Mouse (Mus musculus): Measurements from ENCODE around the gene Gm10985. TPM values are rescaled to one million over a fixed set of nuclear protein-coding genes. Genes with fewer than 3 reads are reported as not detected.

The Gm10985 gene
- polyA plus RNA-seq (2012) = not detected in 2 replicates

GRCm38 (mm10) chr3:53844786-53845185 lies at the start of gene Gm10985:
Gm10985 (plus strand) TSS chr3:53845086.

GRCm38 (mm10) chr3:53863383-53864220 lies 18.7 kb downstream of the Gm10985 start, which contains the start of gene Ufm1:
Ufm1 (minus strand) TSS chr3:53863830.

Other genes starting within 250 kb of the Gm10985 start
- gene Frem2, start 187.7 kb upstream of the Gm10985 start, polyA plus RNA-seq (2012) = not detected in 2 replicates
- gene Ufm1, start 18.7 kb downstream of the Gm10985 start, polyA plus RNA-seq (2012) = 5.4 and 7.4 TPM in 2 replicates